Mouse (Mus musculus) urinary bladder, postnatal 10 days (tissue): ENCODE measurements at regions not wholly inside any gene's neighbourhood (a gene's known extent, or its start where the extent isn't known, plus 50 kb on each side); places are given as distances from the start of the nearest gene placed in this dataset.
A peak's percentile ranks its signal among the peaks of the same experiment; 100 is the strongest.

Experiments
- DNase-seq: peaks from one replicate; pipeline ENCODE4 v3.0.0; 2022; ENCODE audit warnings: low spot score

DNA sequence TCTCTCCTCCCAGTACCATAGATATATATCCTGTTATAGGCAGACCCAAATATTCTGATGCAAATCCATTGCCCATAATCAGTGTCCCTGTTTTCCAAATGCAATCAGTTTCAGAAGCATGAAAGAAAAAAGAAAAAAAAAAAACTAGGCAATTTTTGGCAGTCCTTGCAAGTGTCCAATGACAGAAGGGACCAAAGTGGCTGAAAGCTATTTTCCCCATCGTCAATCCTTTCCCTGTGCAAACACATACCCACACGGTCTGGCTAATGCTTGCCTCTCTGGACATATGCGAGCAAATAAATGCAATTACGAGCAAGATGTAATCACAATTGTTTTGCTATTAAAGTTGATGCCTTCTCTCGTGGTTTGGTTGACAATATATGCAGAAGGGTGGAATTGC lies 288.9 kb upstream of the Dynlrb2 start:
- DNase-seq: no peak

DNA sequence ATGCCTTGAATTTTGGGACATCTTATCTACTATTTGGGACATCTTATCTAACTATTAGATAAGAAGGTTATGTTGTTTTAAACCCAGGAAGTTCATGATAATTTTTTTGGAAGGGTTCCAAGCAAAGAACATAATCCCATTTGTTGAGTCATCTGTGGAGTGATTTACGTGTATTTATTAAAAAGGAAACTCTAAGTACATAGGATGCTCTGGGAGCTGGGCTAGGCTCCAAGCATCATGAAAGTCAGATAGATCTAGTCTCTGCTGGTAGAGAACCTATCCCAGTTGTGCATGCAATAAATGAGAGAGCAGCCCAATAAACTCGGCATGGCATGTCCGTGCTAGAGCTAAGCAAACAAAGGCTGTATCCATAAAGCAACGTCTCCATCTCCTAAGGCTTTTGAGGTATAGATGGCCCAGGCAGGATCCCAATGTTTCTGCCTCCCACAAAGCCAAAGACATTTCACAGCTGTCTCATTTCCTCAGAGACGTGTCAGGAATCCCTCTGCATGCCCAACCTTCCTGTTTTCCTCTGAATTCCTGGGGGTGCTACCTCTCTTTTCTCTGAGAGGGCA lies 289.4 kb upstream of the Dynlrb2 start:
- no peak for DNase-seq

DNA sequence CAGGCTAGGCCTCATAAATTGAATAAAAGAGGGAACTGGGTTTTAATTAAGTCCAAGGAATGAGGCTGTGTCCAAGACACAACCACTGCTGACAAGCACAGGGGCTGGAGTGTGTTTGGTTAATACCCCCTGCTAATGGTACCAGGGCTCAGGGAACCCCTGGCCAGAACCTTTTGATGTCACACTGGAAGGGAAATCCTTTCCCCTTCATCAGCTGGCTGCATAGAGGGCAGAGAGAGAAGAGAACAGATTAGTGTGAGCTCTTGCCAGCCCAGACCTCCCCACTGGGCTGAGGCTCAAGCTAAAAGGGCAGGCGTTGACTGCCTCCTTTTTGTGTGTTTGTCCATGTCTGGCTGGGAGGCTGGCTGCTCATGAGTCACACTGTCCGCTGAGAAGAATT lies 301.1 kb upstream of the Dynlrb2 start:
- no peak for DNase-seq

DNA sequence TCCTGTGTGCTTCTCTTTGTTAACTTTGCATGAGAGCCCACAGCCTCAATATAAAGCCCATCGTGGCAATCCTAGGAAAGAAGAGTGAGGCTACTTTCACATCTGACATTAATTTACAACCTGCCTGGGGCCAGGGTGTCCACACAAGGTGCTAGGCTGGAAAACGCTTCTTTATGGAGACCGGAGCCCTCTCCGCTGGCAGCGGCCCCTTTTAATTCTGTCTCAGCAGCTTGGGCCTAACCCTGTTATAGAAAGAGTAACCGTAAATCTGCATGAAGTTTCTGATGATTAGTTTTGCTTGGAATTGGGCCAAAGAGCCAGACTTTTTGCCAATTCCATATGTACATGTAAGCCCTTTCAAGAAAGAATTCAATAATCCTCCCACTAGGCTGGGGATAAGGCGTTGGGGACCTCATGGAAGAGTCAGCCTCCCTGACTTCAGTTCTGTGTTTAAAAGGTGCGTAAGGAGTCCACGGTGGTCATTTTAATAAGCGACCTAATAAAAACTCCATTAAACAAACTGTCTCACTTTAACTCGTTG lies 304.2 kb upstream of the Dynlrb2 start:
- DNase-seq: no peak

DNA sequence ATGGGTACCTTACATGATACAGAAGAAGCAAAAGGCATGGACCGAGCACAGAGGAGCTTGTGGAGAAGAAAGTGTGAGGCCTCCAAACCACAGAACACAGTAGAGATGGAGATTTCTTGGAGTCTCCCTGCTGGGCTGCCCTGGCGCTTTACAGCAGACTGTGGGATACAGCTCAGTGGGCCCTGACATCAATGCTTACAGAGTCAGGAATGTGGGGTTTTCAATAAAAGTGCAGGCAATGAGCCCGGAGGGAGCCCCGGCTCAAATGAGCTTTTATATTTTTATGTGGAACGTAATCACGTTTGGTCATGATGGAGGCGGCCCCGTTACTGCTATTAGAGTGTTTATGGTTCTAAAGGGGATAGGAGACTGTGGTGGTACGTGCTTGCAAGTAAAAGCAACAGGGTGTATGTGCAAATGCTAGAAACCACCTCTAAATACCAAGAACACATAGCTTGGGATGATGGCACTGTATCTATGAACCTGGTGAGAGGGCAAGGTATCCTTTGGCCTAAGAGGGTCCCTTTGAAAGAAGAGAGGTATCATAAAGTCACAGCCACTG lies 308.1 kb upstream of the Dynlrb2 start:
- DNase-seq: no peak

DNA sequence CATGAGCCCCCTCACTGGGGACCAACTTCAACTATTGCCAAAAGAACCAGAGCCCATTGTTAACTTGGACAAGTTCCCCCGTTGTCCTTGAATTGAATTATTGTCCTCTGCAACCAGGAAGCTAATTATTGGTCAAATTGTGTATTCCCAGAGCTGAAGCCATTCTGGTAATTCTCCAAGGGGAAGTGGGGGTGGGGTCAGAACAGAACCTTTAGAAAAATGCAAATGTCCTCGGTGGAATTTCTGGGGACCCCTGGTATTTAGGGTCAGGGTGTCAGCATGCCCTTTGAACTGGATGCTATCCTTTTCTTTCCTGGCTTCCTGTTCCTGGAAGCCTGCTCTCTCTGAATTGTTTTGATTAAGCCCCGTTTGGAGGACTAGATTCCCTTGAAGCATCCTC lies 312.7 kb upstream of the Dynlrb2 start:
- DNase-seq: no peak

DNA sequence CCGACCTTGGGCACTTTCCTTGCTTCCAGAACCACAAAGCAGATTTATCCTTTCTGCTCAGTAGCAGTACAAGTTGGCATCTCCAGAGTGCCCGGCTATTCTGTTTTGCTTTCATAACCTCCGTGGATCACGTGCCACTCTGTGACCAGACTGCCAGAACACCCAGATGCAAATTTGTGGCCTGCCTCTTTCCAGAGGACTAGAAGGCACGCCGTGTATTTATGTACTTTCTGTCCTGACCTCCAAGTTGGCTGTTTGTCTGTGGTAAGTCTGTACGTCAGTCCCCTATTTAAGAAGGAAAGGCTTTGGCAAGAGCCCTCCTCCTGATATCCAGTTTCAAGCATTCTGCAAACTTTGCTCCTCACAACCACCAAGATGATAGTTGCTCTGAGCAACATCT lies 319.6 kb upstream of the Dynlrb2 start:
- DNase-seq: no peak

DNA sequence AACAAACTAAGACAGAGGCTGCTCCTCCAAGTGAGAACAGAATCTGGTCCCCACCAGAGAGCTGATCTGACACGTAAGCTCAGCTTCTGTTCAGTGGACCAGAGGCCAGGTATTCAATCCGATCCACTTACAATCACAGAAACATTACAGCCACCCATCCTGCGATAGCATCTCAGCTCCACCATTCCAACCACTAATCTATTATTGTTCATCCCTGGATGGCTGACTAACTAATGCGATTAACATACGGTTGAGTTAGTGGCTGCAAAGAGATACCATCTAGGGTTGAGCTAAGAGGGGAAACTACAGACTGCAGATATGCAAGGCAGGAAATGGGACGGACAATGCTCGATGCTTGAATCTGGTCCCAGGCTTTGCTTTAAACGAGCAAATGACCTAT lies 320.5 kb upstream of the Dynlrb2 start:
- DNase-seq: no peak

DNA sequence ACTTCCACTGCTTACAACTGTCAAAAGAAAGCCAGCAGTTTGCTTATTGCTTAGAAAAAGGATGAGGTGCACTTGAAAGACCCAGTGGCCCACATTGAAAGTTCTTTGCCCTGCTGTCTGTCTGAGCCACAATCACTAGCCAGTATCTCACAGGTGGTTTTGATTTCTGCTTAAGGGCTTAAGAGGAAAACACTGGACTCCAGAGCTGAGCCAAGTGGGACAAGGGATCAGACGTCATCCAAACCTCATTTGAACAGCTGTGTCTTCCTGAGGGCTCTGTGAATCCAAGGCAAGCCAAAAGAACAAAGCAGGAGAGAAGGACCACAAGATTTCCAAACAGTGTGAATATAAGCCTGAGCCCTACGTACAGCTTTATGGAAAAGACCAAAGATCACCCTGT lies 326.8 kb upstream of the Dynlrb2 start:
- DNase-seq: no peak

DNA sequence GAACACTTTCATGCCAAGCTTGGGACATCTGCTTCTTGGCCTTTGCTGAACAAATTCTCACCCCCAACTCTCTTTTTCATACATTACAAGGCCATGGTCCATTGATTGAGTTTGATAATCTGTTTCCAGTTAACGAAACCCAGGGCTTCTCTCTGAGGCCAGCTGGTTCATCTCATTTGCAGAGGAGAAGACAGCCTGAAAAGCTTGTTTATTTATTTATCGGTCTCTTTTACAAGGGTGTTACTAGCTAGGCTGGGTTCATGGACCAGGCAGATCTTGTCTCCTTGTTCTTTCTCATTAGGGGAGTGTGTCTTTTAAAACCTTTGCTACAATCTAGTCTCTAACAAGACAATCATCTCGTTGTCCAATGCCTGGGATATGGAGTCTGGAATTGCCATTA lies 329.9 kb upstream of the Dynlrb2 start:
- DNase-seq: no peak

DNA sequence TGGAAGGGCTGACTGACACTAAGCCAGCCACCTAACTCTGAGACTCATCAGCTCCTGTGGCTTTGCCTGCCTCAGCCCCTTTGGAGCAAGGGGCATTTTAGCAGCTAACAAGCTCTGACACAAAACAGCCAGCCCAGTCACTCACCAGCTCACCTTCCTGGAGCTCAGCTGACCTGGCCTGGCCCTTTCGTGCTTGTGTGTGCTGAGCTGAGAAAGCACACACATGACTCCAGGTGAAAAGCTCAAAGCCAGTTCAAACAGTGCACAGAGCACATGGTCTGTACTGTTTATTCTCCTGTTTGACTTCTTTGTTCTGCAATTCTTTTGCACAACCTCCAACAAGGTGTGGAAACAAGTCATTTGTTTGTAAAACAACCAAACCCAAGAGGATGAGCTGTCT lies 330.8 kb upstream of the Dynlrb2 start:
- no peak for DNase-seq

DNA sequence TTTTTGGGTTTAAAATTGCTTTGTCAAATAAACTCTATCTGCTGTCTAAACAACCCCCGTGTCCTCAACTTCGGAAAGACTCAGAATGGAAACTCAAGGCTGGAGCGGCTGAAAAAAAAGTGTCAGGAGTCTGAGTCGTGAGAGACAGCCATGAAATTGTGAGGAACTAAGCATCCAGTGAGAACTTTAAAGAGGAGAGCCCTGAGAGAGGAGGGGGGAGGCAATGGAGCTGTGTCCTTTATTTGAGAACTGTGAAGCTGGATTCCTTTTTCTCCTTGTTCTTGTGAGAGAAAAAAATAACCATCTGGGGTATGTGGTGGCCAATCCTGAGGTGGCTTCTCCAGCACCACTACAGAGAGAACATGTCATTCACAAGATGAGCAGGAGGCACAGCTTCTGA lies 336.9 kb upstream of the Dynlrb2 start:
- no peak for DNase-seq

DNA sequence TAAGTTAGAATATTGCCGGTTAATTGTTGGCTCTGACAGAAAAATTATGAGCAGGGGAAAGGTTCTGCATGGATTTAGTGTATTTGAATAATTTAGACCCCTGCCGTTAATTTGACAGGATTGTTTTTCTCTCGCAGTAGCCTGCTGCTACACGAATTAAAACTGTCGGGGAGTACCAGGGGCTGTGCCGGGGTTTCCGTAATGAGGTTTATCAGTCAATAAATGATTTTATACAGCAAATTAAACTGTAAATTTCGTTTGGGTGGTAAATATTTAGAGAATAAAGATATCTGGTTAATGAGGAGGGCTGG lies 339.8 kb upstream of the Dynlrb2 start:
- no peak for DNase-seq

DNA sequence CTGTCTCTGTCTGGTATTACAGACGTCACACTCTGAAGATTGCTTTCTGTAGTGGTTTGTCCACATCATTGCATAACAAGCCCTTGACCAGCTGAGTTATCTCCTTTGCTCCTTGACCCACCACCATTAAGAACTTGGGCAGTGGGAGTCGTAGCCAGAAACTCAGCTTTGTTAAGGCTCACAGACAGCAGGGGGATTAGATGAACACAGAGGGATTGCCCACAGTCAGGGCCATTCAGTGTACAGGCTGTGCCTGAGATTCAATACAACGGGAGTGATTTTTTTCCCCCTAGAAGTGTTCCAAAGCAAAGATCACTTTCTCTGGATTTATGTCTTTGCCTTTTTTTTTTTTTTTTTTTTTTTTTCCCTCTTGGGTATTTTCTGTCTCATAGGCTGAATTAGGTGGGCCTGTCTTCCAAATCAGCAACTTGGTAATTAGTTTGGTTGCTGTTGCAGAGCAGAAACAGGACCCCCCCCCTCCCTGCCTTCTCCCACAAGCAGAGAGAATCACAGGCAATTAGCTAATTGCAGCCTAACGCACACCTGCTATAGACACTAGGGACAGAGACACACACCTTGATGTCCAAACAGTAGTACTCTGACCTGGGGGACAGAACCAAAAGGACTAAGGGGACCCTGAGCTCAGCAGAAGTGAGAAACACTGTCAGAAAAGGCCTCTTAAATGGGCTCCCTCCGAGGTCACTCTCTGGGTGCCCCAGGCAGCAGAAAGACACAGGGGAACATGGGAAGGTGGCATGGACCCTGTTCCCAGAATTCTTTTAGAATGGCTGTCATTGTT lies 340.4 kb upstream of the Dynlrb2 start:
- no peak for DNase-seq

DNA sequence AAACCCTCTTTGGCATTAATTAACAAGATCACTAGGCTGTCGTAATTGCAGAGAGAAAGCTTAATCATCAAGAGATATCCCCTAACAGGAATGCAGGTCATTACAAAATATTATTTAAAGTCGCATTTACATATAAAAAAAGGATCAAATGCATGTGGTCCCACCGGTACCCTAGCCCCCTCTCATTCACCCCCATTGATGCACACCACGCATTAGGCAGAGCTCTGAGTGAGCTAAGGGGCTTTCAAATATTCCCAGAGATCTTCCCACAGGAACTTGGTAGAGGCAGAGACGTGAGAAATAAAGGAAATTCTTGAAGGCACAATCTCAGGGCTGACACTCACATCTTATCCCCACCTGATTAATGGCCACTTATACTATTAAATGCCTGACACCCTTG lies 343.8 kb upstream of the Dynlrb2 start:
- no peak for DNase-seq

DNA sequence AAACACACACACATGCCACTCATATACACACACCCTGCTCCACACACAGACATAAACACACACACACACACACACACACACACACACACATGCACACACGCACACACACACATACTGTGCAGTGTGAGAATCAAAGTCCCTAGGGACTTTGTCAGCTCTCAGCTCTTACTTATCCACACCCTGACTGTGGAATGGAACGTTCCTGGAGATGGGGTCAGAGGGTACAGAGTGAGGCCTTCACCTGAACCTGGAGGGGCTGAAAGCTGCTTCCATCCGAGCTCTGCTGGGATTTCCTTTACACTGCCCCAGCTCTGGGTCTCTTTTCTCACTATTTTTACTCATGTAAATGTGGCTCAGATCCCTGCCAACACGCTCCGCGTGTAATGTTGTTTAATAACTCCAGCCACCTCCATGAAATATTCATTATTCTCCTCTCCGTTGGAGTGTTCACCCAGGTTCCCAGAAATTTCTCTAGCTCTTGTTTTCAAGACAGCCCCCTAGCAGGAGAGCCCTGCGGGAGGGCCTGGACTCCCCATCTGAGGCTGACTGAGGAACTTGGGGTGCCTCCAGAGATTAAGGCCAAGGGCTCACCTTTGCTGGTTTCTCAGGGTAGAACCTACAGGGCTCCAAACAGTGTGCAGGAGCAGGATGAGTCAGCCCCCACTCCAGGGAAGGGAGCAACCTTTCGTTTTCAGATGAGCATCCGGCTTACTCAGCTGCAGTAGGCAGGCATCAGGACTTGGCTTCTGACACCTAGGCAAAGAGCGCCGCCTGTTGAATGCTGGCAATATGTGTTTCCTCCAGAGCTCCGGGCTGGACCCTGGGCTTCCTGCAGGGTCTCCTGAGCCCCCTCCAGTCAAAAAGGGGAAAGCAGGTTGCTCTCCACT lies 360.8 kb upstream of the Dynlrb2 start:
- DNase-seq: peak; percentile 17

DNA sequence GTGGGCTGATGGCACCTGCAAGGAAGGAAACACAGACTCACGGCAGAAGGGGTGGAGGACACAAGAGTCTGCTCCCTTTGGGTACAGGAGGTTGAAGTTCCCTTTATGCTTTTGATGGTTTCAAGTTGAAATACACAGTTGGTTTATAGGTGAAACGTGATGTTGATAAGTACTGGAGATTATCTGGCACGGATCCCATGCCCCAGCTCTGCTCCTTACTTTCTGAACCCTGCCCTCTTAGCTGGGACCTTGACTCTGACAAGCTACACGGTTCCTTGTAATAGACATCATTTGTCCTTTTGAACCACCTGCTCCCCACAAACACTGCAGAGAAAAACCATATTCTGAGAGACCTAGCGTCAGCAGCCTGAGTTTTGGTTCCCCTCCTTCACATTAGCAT lies 363.4 kb upstream of the Dynlrb2 start:
- no peak for DNase-seq

DNA sequence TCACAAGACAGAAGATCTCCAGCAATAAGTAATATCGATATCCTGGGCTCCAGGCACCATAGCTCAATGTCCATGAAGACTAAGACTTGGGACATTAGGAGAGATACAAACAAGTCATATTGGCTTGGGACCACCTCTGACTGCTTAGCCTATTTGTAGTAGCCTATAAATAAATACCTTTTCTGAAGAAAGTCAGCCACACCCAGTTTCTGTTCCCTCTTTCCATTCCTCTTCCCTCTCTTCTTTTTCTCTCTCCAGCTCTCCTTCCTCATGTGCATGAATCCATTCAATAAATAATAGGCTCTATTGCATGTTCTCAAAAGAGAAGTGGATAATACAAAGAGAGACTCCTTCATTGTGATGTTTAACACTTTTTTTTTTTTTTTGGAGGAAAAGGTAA lies 364.8 kb upstream of the Dynlrb2 start:
- DNase-seq: no peak

DNA sequence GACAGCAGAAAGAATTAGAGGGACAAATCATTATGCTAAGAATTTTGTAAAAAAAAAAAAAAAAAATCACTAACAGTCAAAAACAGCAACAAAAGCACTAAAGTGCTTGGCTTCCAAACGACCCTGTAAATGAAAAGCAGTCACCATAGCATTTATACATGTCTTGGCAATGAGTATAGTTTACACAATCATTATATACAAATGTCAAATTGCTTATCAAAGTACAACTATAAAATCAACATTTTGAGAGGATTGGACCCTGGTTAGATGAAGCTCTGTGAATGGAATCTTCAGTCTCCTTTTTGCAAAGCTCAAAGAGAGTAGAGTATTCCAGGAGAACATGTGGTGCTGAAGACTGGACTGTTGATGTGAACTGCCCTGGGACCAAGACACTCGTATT lies 367.0 kb upstream of the Dynlrb2 start:
- no peak for DNase-seq

DNA sequence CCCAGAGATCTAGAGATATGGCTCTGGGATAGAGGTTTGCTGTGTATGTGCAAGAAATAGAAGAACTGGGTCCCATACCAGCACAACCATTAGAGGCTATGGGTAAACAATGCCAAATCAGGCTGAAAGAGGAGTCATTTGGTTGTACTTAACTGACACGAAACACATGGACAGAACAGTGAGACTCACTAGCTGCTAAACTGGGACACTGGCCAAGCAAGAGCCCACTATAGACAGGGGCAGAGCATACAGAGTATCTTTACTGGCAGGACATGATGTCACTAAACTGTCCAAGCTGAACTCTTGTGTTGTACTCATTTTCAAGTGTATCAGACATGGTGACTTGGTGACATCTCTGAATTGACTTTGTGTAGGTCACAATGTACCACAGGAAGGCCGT lies 371.3 kb upstream of the Dynlrb2 start:
- no peak for DNase-seq

DNA sequence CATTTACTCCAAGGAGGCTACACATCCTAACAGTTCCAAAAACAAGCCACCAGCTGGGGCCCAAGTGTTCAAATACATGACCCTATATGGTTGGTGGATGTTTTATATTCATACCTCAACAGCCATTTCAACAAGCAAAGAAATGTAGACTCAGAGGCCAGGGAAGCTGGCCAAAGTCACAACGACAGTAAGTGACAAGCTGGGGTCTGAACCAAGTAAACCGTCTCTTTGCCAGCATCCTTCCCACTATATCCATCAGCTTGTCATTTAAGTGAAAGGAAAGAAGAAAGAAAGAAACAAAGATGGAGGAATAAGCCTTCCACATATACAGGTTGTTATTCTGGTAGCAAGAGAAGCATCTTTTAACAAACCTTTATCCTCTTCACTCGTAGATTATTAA lies 371.7 kb upstream of the Dynlrb2 start:
- no peak for DNase-seq

DNA sequence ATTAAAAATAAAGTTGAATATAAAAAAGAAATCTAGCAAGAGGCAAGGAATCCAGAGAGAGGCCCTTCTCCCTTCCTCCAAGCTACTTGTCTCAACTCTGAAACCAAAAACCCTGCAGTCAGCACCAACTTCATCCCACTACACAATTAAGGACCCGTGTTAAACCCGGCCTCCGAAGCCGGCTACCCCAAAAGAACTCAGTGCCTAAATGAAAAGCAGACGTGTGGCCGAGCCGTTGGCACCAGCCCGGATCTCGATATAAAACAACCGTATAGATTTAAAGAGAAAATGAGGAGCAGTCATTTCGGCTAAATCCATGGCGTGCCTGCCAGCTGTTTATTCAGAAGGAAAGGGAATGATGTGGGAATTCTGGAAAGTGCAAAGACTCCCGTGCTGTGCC lies 384.7 kb upstream of the Dynlrb2 start:
- no peak for DNase-seq

DNA sequence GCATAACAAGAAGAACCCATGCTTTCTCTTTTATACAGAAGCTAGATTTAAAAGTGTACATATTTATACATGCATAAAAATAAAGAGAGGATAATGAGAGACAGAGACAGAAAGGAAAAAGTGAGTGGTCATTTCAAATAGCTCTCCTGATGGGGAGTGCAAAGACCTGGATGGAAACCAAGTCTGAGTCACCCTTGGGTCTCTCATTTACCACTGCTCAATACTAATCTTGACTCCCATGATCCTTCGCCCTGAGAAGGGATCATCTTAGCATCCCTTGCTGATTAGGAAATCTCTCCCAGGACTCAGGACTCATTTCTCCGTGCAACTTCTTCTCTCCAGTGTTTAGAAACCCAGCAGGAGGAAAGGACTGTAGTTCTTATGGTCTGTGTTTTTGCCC lies 386.9 kb upstream of the Dynlrb2 start:
- no peak for DNase-seq
